Mouse (Mus musculus) liver, adult 2 months (tissue): Measurements from ENCODE around the gene Jak1.

Source experiments
- CTCF ChIP-seq: fragments of 200-500 bp; IDR thresholded peaks from 2 replicates; pipeline ENCODE4 v1.5.1; 2011; ENCODE audit warnings: low read depth, low read length, control low read depth
- POLR2A ChIP-seq: fragments of 200-500 bp; IDR thresholded peaks from 2 replicates; pipeline ENCODE4 v1.6.1; 2011; ENCODE audit warnings: low read length, control low read depth; ENCODE audit not compliant: insufficient read depth; ENCODE audit errors: extremely low read depth

DNA sequence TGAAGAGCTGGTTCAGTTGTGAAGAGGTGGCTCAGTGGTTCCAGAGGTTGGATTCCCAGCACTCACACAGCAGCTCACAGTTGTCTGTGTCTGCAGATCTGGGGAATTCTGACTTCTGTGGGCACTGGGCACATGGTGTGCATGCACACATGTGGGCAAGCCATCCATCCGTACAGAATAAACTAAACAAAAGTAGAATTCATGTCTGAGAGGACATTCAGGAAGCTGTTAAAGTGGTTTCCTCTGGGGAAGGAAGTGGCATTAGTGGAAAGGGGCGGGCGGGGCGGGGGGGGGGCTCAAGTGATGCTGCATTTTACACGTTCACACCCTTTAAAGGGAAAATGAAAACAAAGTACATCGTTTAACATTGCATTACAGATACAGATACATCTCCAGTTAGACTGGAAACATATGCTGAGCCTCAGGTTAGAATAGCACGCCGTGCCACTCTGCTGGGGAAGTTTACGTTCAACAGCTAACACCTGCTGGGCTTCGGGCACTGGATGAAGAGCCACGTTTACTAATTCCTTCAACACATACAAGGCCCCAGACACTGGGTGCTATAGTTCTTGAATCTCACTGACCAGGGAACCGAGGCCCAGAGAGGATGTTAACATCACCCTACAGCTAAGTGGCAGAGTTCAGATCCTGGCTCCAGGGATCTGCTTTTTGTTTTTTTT is 33.4 kb upstream of the Jak1 start:
- TF ChIP-seq CTCF: no peak
- no peak for TF ChIP-seq POLR2A
